Mouse (Mus musculus) ES-E14 (cell line): ENCODE data around the gene Acot7.

ENCODE experiments used
- HCFC1 ChIP-seq: IDR thresholded peaks from 2 replicates; pipeline ENCODE4 v1.6.1; 2012; ENCODE audit warnings: low read length, inconsistent platforms, borderline replicate concordance; ENCODE audit not compliant: insufficient read depth
- MAFK ChIP-seq: IDR thresholded peaks from 2 replicates; pipeline ENCODE4 v1.6.1; 2014; ENCODE audit warnings: mild to moderate bottlenecking, low read depth, low read length, inconsistent platforms; ENCODE audit not compliant: insufficient read depth
- ZC3H11A ChIP-seq: IDR thresholded peaks from 2 replicates; pipeline ENCODE4 v1.6.1; 2012; ENCODE audit warnings: low read depth, mild to moderate bottlenecking, inconsistent platforms, low read length, borderline replicate concordance

- TF ChIP-seq HCFC1 = no peak
- no peak for TF ChIP-seq MAFK
- no peak for TF ChIP-seq ZC3H11A
These were observed 10.7 kb downstream of the Acot7 start for GRCm38 (mm10) chr4:152188651-152189050.
